Mouse (Mus musculus) G1E (cell line): ENCODE measurements around the gene Edem1.

Source experiments
- CTCF ChIP-seq: IDR thresholded peaks from 2 replicates; pipeline ENCODE4 v1.5.1; 2012; ENCODE audit warnings: low read depth, low read length, inconsistent platforms, mixed read lengths
- GATA1 ChIP-seq: IDR thresholded peaks from 2 replicates; pipeline ENCODE4 v1.6.1; 2012; ENCODE audit warnings: borderline replicate concordance, low read length, inconsistent platforms, mixed read lengths
- POLR2AphosphoS5 ChIP-seq: IDR thresholded peaks from 2 replicates; pipeline ENCODE4 v1.6.1; 2012; ENCODE audit warnings: low read depth, low read length, inconsistent platforms; ENCODE audit not compliant: insufficient replicate concordance
- TAL1 ChIP-seq: conservative IDR thresholded peaks from 2 replicates; pipeline ENCODE4 v1.6.1; 2012; ENCODE audit warnings: low read depth, low read length, inconsistent platforms, mixed read lengths

GRCm38 (mm10) chr6:108791498-108791897 is 36.9 kb upstream of the Edem1 start:
- TF ChIP-seq CTCF (no peak), POLR2AphosphoS5 (no peak), GATA1 (no peak), TAL1 (no peak)
